Mouse (Mus musculus): Measurements from ENCODE around the gene Tbce. TPM values are rescaled to one million over a fixed set of nuclear protein-coding genes. Genes with fewer than 3 reads are reported as not detected.
"Not testable (repeated sequence)": the region's sequence is repeated elsewhere in the genome, so short reads cannot be mapped to it uniquely, and the experiment has no call there.

The Tbce gene
- polyA plus RNA-seq, 1 experiment: 15.3 TPM

GRCm38 (mm10) chr13:14034073-14034348, 5.4 kb downstream of the Tbce start:
- peak; percentile 25 for DNase-seq
- Histone ChIP-seq H3K27ac (ENCODE audit: insufficient read depth, low read depth, low read length) (no peak overlapping the region), H3K4me1 (ENCODE audit: control insufficient read depth, insufficient read depth, low read length) (peaks cover 6% of the 10 kb centered on the region; the same call in 1 of the 2 replicates)

GRCm38 (mm10) chr13:14033309-14034072, 5.9 kb downstream of the Tbce start:
- no peak for DNase-seq
- Histone ChIP-seq H3K27me3 (replicated peaks; ENCODE audit: control insufficient read depth, insufficient read depth, low read length) (no peaks in the 10 kb centered on the region), H3K4me3 (ENCODE audit: insufficient read depth, low read depth, low read length) (no peak overlapping the region), H3K36me3 (ENCODE audit: control insufficient read depth, insufficient read depth, low read length) (peaks cover 3% of the 10 kb centered on the region; the same call in 1 of the 2 replicates), H3K4me1 (ENCODE audit: control insufficient read depth, insufficient read depth, low read length) (peaks cover 2% of the 10 kb centered on the region; the same call in 1 of the 2 replicates), H3K27ac (ENCODE audit: insufficient read depth, low read depth, low read length) (no peak overlapping the region)
- no peak for TF ChIP-seq POLR2A (IDR thresholded peaks at IDR 0.05; ENCODE audit: low read depth, low read length)
- TF ChIP-seq CTCF (conservative IDR thresholded peaks at IDR 0.05; ENCODE audit: insufficient read depth, insufficient read length, low read depth, low read length): no peak
- WGBS: 82% methylated on average over 5 of the region's 5 CpGs

More at GRCm38 (mm10) chr13:14034073-14034348, 5.4 kb downstream of the Tbce start:
- no peak for TF ChIP-seq CTCF (conservative IDR thresholded peaks at IDR 0.05; ENCODE audit: insufficient read depth, insufficient read length, low read depth, low read length)
- no peak for TF ChIP-seq POLR2A (IDR thresholded peaks at IDR 0.05; ENCODE audit: low read depth, low read length)
- peaks cover 1% of the 10 kb centered on the region; the same call in 1 of the 2 replicates for H3K36me3 ChIP-seq (ENCODE audit: control insufficient read depth, insufficient read depth, low read length)
- H3K27me3 ChIP-seq (replicated peaks; ENCODE audit: control insufficient read depth, insufficient read depth, low read length): no peaks in the 10 kb centered on the region
- no peak overlapping the region for H3K4me3 ChIP-seq (ENCODE audit: insufficient read depth, low read depth, low read length)

- Histone ChIP-seq H3K4me1 (ENCODE audit: control insufficient read depth, insufficient read depth, low read length) (peaks cover 3% of the 10 kb centered on the region; the same call in 1 of the 2 replicates), H3K4me3 (ENCODE audit: insufficient read depth, low read depth, low read length) (no peak overlapping the region), H3K36me3 (ENCODE audit: control insufficient read depth, insufficient read depth, low read length) (peaks cover 5% of the 10 kb centered on the region; the same call in 1 of the 2 replicates), H3K27me3 (replicated peaks; ENCODE audit: control insufficient read depth, insufficient read depth, low read length) (no peaks in the 10 kb centered on the region), H3K27ac (ENCODE audit: insufficient read depth, low read depth, low read length) (no peak overlapping the region)
- WGBS: 80% methylated on average over 6 of the region's 6 CpGs
- TF ChIP-seq CTCF (conservative IDR thresholded peaks at IDR 0.05; ENCODE audit: insufficient read depth, insufficient read length, low read depth, low read length) (no peak), POLR2A (IDR thresholded peaks at IDR 0.05; ENCODE audit: low read depth, low read length) (no peak)
- DNase-seq: no peak
Observed at GRCm38 (mm10) chr13:14026154-14026820, 13.2 kb downstream of the Tbce start.

GRCm38 (mm10) chr13:14025554-14025953, 13.9 kb downstream of the Tbce start:
- Histone ChIP-seq H3K36me3 (ENCODE audit: control insufficient read depth, insufficient read depth, low read length) (peaks cover 5% of the 10 kb centered on the region; the same call in 1 of the 2 replicates), H3K27ac (ENCODE audit: insufficient read depth, low read depth, low read length) (no peak overlapping the region), H3K4me3 (ENCODE audit: insufficient read depth, low read depth, low read length) (no peak overlapping the region), H3K4me1 (ENCODE audit: control insufficient read depth, insufficient read depth, low read length) (peaks cover 3% of the 10 kb centered on the region; the same call in 1 of the 2 replicates), H3K27me3 (replicated peaks; ENCODE audit: control insufficient read depth, insufficient read depth, low read length) (no peaks in the 10 kb centered on the region)
- DNase-seq: no peak
- WGBS: 90% methylated on average over 6 of the region's 6 CpGs
- TF ChIP-seq CTCF (conservative IDR thresholded peaks at IDR 0.05; ENCODE audit: insufficient read depth, insufficient read length, low read depth, low read length) (no peak), POLR2A (IDR thresholded peaks at IDR 0.05; ENCODE audit: low read depth, low read length) (no peak)

- H3K4me1 ChIP-seq (ENCODE audit: control insufficient read depth, insufficient read depth, low read length); H3K36me3 ChIP-seq (ENCODE audit: control insufficient read depth, insufficient read depth, low read length); H3K4me3 ChIP-seq (ENCODE audit: insufficient read depth, low read depth, low read length); H3K27ac ChIP-seq (ENCODE audit: insufficient read depth, low read depth, low read length); H3K27me3 ChIP-seq (replicated peaks; ENCODE audit: control insufficient read depth, insufficient read depth, low read length); DNase-seq: not testable (repeated sequence)
- 58% methylated on average over 11 of the region's 12 CpGs for WGBS
Observed at GRCm38 (mm10) chr13:14021417-14021816, 18.0 kb downstream of the Tbce start.

- WGBS: 91% methylated on average over 3 of the region's 3 CpGs
- DNase-seq: no peak
Observed at GRCm38 (mm10) chr13:14018852-14019251, 20.6 kb downstream of the Tbce start.

GRCm38 (mm10) chr13:14018283-14018682, 21.2 kb downstream of the Tbce start:
- H3K27me3 ChIP-seq (replicated peaks; ENCODE audit: control insufficient read depth, insufficient read depth, low read length): no peaks in the 10 kb centered on the region

More at GRCm38 (mm10) chr13:14018852-14019251, 20.6 kb downstream of the Tbce start:
- H3K36me3 ChIP-seq (ENCODE audit: control insufficient read depth, insufficient read depth, low read length): no peaks in the 10 kb centered on the region
- H3K27me3 ChIP-seq (replicated peaks; ENCODE audit: control insufficient read depth, insufficient read depth, low read length): no peaks in the 10 kb centered on the region
- no peaks in the 10 kb centered on the region for H3K4me1 ChIP-seq (ENCODE audit: control insufficient read depth, insufficient read depth, low read length)
- no peak overlapping the region for H3K4me3 ChIP-seq (ENCODE audit: insufficient read depth, low read depth, low read length)
- TF ChIP-seq POLR2A (IDR thresholded peaks at IDR 0.05; ENCODE audit: low read depth, low read length) (no peak), CTCF (conservative IDR thresholded peaks at IDR 0.05; ENCODE audit: insufficient read depth, insufficient read length, low read depth, low read length) (no peak)
- H3K27ac ChIP-seq (ENCODE audit: insufficient read depth, low read depth, low read length): no peak overlapping the region

More at GRCm38 (mm10) chr13:14018283-14018682, 21.2 kb downstream of the Tbce start:
- no peaks in the 10 kb centered on the region for H3K4me1 ChIP-seq (ENCODE audit: control insufficient read depth, insufficient read depth, low read length)
- H3K4me3 ChIP-seq (ENCODE audit: insufficient read depth, low read depth, low read length): no peak overlapping the region
- no peak for TF ChIP-seq CTCF (conservative IDR thresholded peaks at IDR 0.05; ENCODE audit: insufficient read depth, insufficient read length, low read depth, low read length)
- no peak for TF ChIP-seq POLR2A (IDR thresholded peaks at IDR 0.05; ENCODE audit: low read depth, low read length)
- no peaks in the 10 kb centered on the region for H3K36me3 ChIP-seq (ENCODE audit: control insufficient read depth, insufficient read depth, low read length)
- no peak overlapping the region for H3K27ac ChIP-seq (ENCODE audit: insufficient read depth, low read depth, low read length)
- no peak for DNase-seq

Measured in kidney, adult 2 months (tissue).